Mouse (Mus musculus): ENCODE measurements at regions not wholly inside any gene's neighbourhood (a gene's known extent, or its start where the extent isn't known, plus 50 kb on each side); places are given as distances from the start of the nearest gene placed in this dataset.

DNA sequence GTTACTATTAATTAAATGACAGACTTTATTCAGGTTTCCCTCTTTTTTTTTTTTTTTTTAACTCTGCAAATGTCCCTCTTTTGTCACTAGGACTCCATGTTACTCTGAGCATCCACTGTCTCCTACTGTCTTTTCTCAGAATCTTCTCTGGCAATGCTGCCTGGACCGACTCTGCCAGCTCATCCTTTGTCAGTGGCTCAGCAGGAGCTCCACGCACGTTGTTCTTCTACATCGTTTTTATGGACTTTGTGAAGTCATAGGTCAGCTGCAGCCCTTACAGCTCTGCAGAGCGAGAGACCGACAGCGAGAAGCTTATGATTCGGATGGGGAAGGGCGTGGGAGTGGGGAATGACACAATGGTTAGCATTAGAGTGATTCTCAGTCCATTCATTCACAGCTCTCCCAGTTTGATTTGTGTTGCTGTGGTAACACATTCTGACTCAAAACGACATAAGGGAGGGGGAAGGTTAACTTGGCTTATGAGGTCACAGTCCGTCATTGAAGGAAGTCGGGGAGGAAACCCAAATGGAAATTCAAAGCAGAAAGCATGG is 300.1 kb upstream of the Kazn start:
- DNase-seq = no peak

- DNase-seq = no peak
Observed at GRCm38 (mm10) chr4:142527080-142527479, 287.9 kb upstream of the Kazn start.

DNA sequence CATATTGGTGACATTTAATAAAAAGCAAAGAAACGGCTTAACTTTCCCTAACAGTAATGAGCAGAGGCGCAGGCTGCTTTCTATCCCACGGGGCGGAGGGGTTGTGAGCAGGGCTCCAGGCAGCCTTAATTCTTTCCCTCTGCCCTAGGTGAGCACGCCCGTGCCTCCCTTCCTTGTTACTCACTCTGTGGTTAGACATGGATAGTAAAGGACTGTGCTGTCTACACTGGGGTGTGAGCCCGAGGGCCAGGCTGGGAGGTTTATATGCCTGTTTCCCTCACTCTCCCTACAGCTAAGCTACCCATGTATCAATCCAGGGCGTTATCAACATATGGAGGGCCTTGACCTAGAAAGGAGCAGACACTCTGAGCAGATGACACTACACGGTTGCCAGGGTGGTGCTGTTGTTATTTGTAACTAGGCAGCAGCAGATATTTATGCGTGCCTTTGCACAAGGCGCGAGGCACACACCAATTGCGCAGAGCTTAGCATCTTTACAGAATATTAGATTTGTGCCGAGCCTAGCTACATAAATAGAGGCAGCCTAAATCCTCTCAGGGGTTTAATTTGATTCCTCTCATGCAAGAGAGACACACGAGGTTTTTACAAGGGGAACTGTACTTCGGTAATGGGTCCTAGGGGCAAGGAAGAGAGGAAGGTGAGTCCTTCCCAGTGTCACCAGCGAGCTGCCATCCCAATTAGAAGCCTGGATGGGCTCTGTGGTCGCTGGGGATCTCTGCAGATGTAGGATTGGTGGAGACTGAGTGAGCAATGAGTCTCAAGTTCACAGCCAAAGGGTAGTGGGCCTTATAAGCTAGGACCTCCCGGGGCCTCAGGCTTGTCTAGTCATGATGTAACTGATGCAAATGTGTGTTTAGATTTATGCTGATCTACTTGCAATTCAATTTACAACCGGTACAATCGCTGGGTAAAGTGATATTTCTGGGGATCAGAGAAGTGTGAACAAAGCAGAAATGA is 278.6 kb upstream of the Kazn start:
- no peak for DNase-seq

GRCm38 (mm10) chr4:142514751-142515150 is 275.6 kb upstream of the Kazn start:
- DNase-seq = peak; percentile 44 to 61

- DNase-seq = no peak
Observed at GRCm38 (mm10) chr4:142509386-142509785, 270.2 kb upstream of the Kazn start.

DNA sequence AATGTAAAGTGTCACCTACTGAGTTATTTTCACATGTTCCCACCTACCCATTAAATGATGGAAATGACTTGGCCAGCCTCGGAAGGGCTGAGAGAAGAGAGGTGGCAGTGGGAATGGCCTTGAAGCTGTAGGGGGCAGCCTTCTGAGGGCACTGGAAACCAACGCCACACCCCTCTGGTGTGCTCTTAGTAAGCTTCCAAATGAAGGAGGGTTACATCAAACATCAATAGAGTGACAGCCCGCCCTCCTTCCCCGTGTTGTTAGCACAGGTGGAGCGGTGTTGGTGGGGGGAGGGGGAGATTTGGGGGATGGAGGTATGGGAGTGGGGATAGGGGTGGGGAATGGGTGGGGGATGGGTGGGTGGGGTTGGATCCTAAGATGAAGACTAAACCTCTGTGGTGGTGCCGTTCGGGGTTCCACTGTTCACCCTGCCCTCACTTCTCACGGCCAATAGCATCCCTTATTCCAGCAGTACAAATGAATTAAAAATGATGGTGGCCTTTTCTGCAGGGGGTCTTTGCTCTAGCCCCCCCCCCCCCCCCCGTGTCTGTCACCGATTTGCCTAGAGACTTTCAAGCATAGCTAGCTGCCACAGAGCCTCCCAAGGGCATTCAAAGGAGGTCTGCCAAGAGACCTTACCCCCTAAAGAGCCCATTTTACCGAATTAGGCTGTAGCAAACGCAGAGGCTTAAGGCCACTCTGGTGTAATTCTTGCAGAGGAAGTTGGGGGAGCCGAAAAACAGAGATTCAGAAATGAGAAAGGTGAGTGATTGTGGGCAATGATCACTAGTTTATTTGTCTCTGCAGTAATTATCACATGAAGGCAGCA is 267.4 kb upstream of the Kazn start:
- no peak for DNase-seq

DNA sequence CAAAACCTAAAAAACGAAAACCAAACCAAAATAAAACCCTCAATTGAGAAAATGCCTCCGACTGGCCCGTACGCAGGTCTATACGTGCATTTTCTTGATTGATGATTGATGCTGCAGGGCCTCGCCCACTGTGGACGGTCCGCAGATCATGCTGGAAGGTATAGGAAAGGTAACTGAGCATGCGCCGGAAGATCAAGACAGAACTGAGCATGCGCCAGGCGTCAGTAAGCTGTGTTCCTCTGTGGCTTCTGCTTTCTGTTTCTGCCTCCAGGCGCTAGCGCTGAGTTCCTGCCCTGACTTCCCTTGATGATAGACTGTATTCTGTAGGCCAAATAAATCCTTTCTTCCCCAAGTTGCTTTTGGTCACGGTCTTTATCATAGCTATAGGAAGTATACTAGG is 264.6 kb upstream of the Kazn start:
- DNase-seq = no peak

GRCm38 (mm10) chr4:142501177-142501576 is 262.0 kb upstream of the Kazn start:
- no peak for DNase-seq

GRCm38 (mm10) chr4:142500541-142500940 is 261.3 kb upstream of the Kazn start:
- DNase-seq = no peak

GRCm38 (mm10) chr4:142496605-142497004 is 257.4 kb upstream of the Kazn start:
- DNase-seq = no peak

GRCm38 (mm10) chr4:142492926-142493492 is 253.8 kb upstream of the Kazn start:
- DNase-seq = no peak

GRCm38 (mm10) chr4:142485784-142486423 is 246.7 kb upstream of the Kazn start:
- no peak for DNase-seq

DNA sequence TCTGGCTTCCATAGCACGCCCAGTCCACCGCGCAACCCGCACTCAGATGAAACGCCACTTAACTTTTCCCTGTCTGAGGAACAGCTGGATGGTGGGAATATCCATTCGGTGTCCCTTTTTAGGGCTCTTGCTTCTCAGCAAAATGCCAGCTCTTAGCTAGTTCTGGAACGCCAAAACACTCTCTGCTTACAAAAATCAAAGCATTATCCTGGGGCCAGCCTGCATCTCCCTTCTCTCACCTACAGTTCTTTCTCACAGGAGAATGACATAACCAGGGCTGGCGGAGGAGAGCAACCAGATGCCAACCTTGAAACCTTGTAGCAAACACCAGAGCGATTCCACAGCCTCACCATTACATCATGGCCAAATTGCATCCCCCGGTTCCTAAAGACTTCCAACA is 236.4 kb upstream of the Kazn start:
- DNase-seq = no peak

GRCm38 (mm10) chr4:142474626-142475025 is 235.4 kb upstream of the Kazn start:
- no peak for DNase-seq

DNA sequence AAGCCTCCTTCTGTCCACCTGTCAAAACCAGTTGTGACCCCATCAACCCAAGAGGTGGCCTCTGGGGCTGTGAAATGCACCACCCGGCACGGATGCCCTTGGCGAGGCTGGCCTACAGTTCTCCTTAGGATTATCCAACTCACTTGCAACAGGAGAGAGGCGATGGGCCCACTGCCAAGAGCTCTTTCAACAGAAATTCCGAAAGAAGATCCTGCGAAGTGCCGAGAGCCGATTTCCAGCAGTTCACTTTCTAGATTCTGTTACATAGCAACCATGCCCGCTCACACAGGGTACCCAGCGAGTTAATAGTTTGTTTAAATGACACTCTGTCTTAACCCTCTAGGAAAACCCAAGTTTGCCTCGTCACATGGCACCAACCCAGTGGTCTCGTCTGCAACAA is 234.8 kb upstream of the Kazn start:
- DNase-seq = peak; percentile 30 to 56

DNA sequence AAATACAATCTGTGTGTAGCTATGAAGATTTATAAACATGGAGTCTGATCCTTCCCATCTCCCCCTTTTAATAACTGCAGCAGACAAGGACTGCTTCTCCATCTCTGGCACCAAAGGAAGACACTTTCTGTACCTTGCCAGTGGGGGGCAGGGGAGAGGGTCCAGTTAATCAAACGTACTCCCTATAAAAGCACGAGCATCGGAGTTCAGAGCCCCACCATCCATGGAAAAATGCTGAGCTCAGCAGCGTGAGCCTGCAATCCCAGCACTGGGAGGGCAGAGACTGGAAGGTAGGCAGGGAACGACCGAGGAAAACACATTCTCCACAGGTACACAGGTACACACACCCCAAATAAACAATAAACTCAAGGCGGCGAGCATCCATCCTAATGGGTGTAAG is 234.1 kb upstream of the Kazn start:
- DNase-seq = no peak

- DNase-seq = no peak
Observed at GRCm38 (mm10) chr4:142472332-142472731, 233.1 kb upstream of the Kazn start.

GRCm38 (mm10) chr4:142470784-142471183 is 231.6 kb upstream of the Kazn start:
- DNase-seq = no peak

DNA sequence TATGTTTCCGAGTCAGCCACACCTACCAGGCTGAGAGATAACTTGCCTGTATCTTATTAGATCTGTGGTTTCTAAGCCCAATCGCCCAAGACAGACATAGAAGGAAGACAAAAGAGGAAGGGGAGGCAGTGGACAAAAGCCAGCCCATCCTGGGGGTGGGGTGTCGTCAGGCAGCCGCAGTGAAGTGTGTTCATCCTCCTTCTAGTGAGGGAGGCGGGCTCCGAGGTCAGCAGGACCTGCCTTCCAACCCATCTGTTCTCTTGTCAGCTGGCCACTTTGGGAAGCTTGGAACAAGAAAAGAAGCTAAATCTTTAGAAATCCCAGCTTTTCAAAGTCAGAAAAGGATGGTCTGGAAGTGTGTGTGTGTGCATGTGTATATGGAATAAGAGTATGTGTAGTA is 228.7 kb upstream of the Kazn start:
- DNase-seq = no peak

DNA sequence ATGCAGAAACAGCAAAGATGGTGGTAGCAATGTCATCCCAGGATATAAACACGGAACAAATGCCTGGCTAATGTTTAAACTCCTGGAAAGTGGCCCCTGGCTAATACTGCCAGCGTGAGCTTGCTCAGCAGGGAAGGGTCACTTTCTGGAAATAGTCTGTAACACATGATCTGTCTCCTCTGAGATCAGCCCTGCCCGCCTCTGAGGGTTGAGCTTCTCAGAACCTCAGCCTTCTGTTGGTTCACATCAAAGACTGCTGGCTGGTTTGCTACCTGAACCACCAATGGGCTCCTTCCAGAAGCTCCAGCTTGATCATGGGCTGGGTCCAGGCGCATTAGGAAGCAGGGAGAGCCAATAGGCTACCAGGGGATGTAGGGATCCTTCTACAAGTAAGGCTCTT is 226.0 kb upstream of the Kazn start:
- peak; percentile 41 to 76 for DNase-seq

DNA sequence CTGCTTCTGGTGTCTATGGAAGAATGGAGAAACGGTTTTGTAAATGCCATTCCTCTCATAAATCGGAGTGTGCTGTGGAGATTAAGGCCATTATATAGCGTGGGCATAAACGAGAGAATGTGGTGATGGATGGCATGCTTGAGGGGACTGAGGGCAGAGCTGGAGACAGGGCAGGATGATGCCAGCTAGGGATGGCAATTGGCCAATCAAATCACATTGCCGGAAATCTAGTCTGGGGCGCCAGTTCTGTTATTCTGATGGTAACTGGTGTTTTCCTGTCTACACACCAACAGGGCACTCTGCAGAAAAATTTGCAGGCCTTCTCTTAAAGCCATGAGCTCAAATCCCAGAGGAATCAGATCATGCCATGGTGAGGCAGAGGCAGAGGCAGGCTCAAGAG is 224.9 kb upstream of the Kazn start:
- no peak for DNase-seq

DNA sequence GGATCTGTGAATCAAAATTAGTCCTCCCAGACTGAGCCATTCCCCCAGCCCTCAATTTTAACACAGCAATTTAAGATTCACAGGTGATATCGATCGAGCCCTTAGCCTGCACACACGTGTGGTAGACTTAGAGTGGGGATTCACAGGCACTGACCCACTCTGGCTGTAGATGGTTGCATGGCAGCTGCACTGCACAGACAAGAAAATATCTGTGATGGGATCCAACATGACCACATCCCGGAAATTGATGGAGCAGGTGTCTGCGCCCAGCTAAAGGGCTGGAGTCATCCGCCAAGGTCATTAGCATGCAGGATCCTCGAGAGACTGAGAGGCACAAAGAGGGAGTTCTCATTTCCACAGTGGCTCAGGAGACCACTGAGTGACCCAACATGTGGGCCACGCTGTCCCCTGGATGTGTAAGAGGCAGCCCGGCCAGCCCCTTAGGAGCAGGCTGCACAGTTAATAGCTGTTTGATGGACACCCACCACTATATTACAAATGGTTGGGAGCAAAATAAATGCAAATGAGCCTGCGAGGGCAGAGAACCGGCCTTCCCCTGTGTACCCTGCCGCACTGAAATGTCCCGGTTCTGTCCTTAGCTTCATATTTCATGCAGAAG is 221.4 kb upstream of the Kazn start:
- DNase-seq = no peak

All from kidney, postnatal 25 days (tissue).